Mouse (Mus musculus) activated CD4-positive, CD25-positive, alpha-beta regulatory T cell, adult 4 months (primary cell): ENCODE measurements around the gene Slfn1. TPM values are rescaled to one million over a fixed set of nuclear protein-coding genes. Genes with fewer than 3 reads are reported as not detected.

Experiments
- polyA plus RNA-seq, 2 experiments: library from polyadenylated mRNA; unstranded; fragments of 100-300 nt; shearing (Covaris generic); gene quantifications; one replicate each; pipeline ENCODE4 v1.2.1; 2017

The Slfn1 gene
- polyA plus RNA-seq, 2 experiments from 2014 or later, result 280 to 284 TPM

Other genes with a start within 250 kb of the Slfn1 start
- 1 to 10 TPM; 7.9 to 9.4 TPM for gene Rffl, start 245.6 kb upstream of the Slfn1 start, polyA plus RNA-seq
- gene Rad51d, start 226.2 kb upstream of the Slfn1 start, polyA plus RNA-seq, result 10 to 100 TPM; 21.4 to 28.1 TPM
- gene Fndc8, start 224.7 kb upstream of the Slfn1 start, polyA plus RNA-seq, result under 1 TPM in 1 of 2 experiments, not detected in 1; 0.25 TPM
- 10 to 100 TPM; 34.6 to 37.7 TPM for gene Nle1, start 208.4 kb upstream of the Slfn1 start, polyA plus RNA-seq
- gene Unc45b, start 206.3 kb upstream of the Slfn1 start, polyA plus RNA-seq, result not detected
- 10 to 100 TPM; 28.0 to 37.3 TPM for gene Slfn5, start 165.5 kb upstream of the Slfn1 start, polyA plus RNA-seq
- 10 to 100 TPM; 16.2 to 24.2 TPM for gene Slfn9, start 125.0 kb upstream of the Slfn1 start, polyA plus RNA-seq
- 10 to 100 TPM; 61.2 to 85.7 TPM for gene Slfn8, start 96.0 kb upstream of the Slfn1 start, polyA plus RNA-seq
- 100 to 1,000 TPM; 893 to 932 TPM for gene Slfn2, start 51.7 kb upstream of the Slfn1 start, polyA plus RNA-seq
- under 1 TPM; 0.19 to 0.44 TPM for gene Slfn4, start 58.3 kb downstream of the Slfn1 start, polyA plus RNA-seq
- 1 to 10 TPM; 4.1 to 4.6 TPM for gene Slfn3, start 74.5 kb downstream of the Slfn1 start, polyA plus RNA-seq
- not detected for gene Slfn14, start 169.9 kb downstream of the Slfn1 start, polyA plus RNA-seq
- gene Ap2b1, start 182.2 kb downstream of the Slfn1 start, polyA plus RNA-seq, result 10 to 100 TPM; 51.1 to 58.1 TPM
- 10 to 100 TPM; 12.2 to 16.4 TPM for gene Pex12, start 185.7 kb downstream of the Slfn1 start, polyA plus RNA-seq